ENCODE assay signal across 16 mouse cellular contexts in the genomic region with DNA sequence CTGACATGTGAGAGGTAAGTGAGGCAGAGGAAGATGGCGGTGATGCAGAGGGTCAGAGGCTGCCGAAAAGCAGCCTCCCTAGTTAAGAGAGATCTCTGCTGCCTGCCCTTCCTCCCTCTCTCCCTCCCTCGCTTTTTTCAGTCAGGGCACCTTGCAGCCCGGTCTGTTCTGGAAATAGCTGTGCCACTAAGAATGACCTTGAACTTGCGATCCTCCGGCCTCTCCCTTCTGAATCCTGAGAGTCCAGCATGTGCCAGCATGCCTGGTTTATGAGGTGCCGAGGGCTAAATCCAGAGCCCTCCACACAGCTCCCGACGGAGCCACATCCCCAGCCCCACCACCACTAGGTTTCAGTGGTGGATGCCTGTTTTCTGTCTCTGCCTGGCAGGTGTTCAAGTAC. TPM values are rescaled to one million over a fixed set of nuclear protein-coding genes. Genes with fewer than 3 reads are reported as not detected.
DNase-seq lines count a peak whose midpoint lies in the region; ATAC-seq and TF ChIP-seq lines count a peak whose summit lies in the region.
"Had no signal": no experiment of that assay in that cellular context is flagged by ENCODE, and none has a peak within 500 bp of the region (broad histone marks: within the 10 kb centered on the region; RNA-seq: fewer than 3 reads in every experiment).

No protein-coding gene starts in this region.

- peak; percentile 22; the same call in 1 of the 2 replicates for ATAC-seq in intestine, embryonic 14.5 days (replicated peaks; ENCODE audit: low FRiP score, low TSS enrichment, low read depth)
- ATAC-seq in intestine, postnatal 0 days: no peak
- ATAC-seq in limb, embryonic 13.5 days (ENCODE audit: low FRiP score, low read depth): no peak

- no peak for TF ChIP-seq CTCF in heart, adult 2 months (IDR thresholded peaks at IDR 0.05)
- TF ChIP-seq CTCF in intestine, postnatal 0 days (IDR thresholded peaks at IDR 0.05; ENCODE audit: low read depth): no peak

- TF ChIP-seq EP300 in heart, adult 2 months (IDR thresholded peaks at IDR 0.05; ENCODE audit: insufficient read depth, low read depth, low read length): no peak

- no peak overlapping the region for H3K4me2 ChIP-seq in intestine, embryonic 14.5 days (ENCODE audit: low read length)
- H3K4me2 ChIP-seq in intestine, postnatal 0 days (replicated peaks; ENCODE audit: low read depth): no peak overlapping the region
- H3K4me2 ChIP-seq in limb, embryonic 13.5 days (replicated peaks): no peak overlapping the region
- H3K4me2 ChIP-seq: midbrain, embryonic 12.5 days had no signal

- no peaks in the 10 kb centered on the region for H3K27me3 ChIP-seq in heart, embryonic 10.5 days (ENCODE audit: insufficient read depth, poor library complexity, severe bottlenecking)
- H3K27me3 ChIP-seq in heart, adult 2 months (ENCODE audit: control insufficient read depth, insufficient read depth, low read length): no peaks in the 10 kb centered on the region
- H3K27me3 ChIP-seq in intestine, embryonic 14.5 days (replicated peaks; ENCODE audit: control insufficient read depth, insufficient read depth, low read length): no peaks in the 10 kb centered on the region
- H3K27me3 ChIP-seq in intestine, postnatal 0 days (replicated peaks; ENCODE audit: control insufficient read depth, insufficient read depth, low read length): no peaks in the 10 kb centered on the region
- H3K27me3 ChIP-seq in limb, embryonic 13.5 days: no peaks in the 10 kb centered on the region
- H3K27me3 ChIP-seq: midbrain, embryonic 12.5 days had no signal

- TF ChIP-seq POLR2A in heart, adult 2 months (IDR thresholded peaks at IDR 0.05; ENCODE audit: insufficient read depth, low read depth, low read length): no peak

- H3K9ac ChIP-seq in heart, adult 2 months (ENCODE audit: low read depth, low read length): no peak overlapping the region
- no peak overlapping the region for H3K9ac ChIP-seq in intestine, embryonic 14.5 days (ENCODE audit: low read length)
- no peak overlapping the region for H3K9ac ChIP-seq in intestine, postnatal 0 days (ENCODE audit: low read depth, low read length)
- H3K9ac ChIP-seq in limb, embryonic 13.5 days: no peak overlapping the region
- H3K9ac ChIP-seq: midbrain, embryonic 12.5 days had no signal

- peaks cover 72% of the 10 kb centered on the region for H3K4me1 ChIP-seq in heart, embryonic 10.5 days
- H3K4me1 ChIP-seq in heart, adult 2 months (ENCODE audit: control insufficient read depth, insufficient read depth, low read length): peaks cover 1% of the 10 kb centered on the region; the same call in 1 of the 2 replicates
- H3K4me1 ChIP-seq in intestine, embryonic 14.5 days (replicated peaks; ENCODE audit: control insufficient read depth, insufficient read depth, low read length): peaks cover 13% of the 10 kb centered on the region; the same call in 1 of the 2 replicates
- no peaks in the 10 kb centered on the region for H3K4me1 ChIP-seq in intestine, postnatal 0 days (replicated peaks; ENCODE audit: control insufficient read depth, insufficient read depth, low read length)
- peaks cover 34% of the 10 kb centered on the region for H3K4me1 ChIP-seq in limb, embryonic 13.5 days

- no peaks in the 10 kb centered on the region for H3K9me3 ChIP-seq in heart, embryonic 10.5 days
- H3K9me3 ChIP-seq in intestine, embryonic 14.5 days (ENCODE audit: control insufficient read depth, low read length): no peaks in the 10 kb centered on the region
- H3K9me3 ChIP-seq in intestine, postnatal 0 days (ENCODE audit: control insufficient read depth): no peaks in the 10 kb centered on the region
- H3K9me3 ChIP-seq in limb, embryonic 13.5 days: no peaks in the 10 kb centered on the region
- H3K9me3 ChIP-seq: midbrain, embryonic 12.5 days had no signal

- H3K36me3 ChIP-seq in heart, embryonic 10.5 days: peaks cover 27% of the 10 kb centered on the region
- no peaks in the 10 kb centered on the region for H3K36me3 ChIP-seq in heart, adult 2 months (ENCODE audit: control insufficient read depth, insufficient read depth, low read length)
- peaks cover 19% of the 10 kb centered on the region for H3K36me3 ChIP-seq in intestine, embryonic 14.5 days (ENCODE audit: control insufficient read depth, insufficient read depth, low read length)
- H3K36me3 ChIP-seq in intestine, postnatal 0 days (ENCODE audit: control insufficient read depth, insufficient read depth): peaks cover 2% of the 10 kb centered on the region
- peaks cover 73% of the 10 kb centered on the region for H3K36me3 ChIP-seq in limb, embryonic 13.5 days
- H3K36me3 ChIP-seq: midbrain, embryonic 12.5 days had no signal

- no peak overlapping the region for H3K4me3 ChIP-seq in heart, embryonic 10.5 days
- no peak overlapping the region for H3K4me3 ChIP-seq in heart, adult 2 months
- no peak overlapping the region for H3K4me3 ChIP-seq in intestine, embryonic 14.5 days (ENCODE audit: low read depth, low read length)
- no peak overlapping the region for H3K4me3 ChIP-seq in intestine, postnatal 0 days (ENCODE audit: low read depth, low read length)
- H3K4me3 ChIP-seq in limb, embryonic 13.5 days: no peak overlapping the region
- H3K4me3 ChIP-seq: midbrain, embryonic 12.5 days had no signal

- peak overlapping the region; percentile 78 for H3K27ac ChIP-seq in heart, embryonic 10.5 days
- no peak overlapping the region for H3K27ac ChIP-seq in heart, adult 2 months
- peak overlapping the region; percentile 67; the same call in 1 of the 2 replicates for H3K27ac ChIP-seq in intestine, embryonic 14.5 days (ENCODE audit: low read depth)
- no peak overlapping the region for H3K27ac ChIP-seq in intestine, postnatal 0 days (ENCODE audit: low read depth, low read length)
- peak overlapping the region; percentile 44; the same call in 1 of the 2 replicates for H3K27ac ChIP-seq in limb, embryonic 13.5 days
- H3K27ac ChIP-seq: midbrain, embryonic 12.5 days had no signal

- H3K79me2 ChIP-seq in heart, adult 2 months (replicated peaks; ENCODE audit: control insufficient read depth, insufficient read depth, low read length): no peaks in the 10 kb centered on the region

- no peak for DNase-seq in heart, embryonic 10.5 days (ENCODE audit: low spot score)
- no peak for DNase-seq in heart, adult 2 months
- no peak for DNase-seq in intestine, embryonic 14.5 days (ENCODE audit: low spot score)
- DNase-seq in ES-CJ7 (ENCODE audit: low read depth, low spot score): peak; percentile 59
- DNase-seq in gastrocnemius, postnatal 25 days: no peak
- no peak for DNase-seq in gastrocnemius, adult 18-20 months (ENCODE audit: low spot score)
- DNase-seq: cerebellum, adult 11-12 months; heart, postnatal 14 days; kidney, postnatal 10 days; lung, postnatal 14 days; spleen, adult 18-20 months; thymus, adult 2 months had no signal

- intact Hi-C loops in heart, adult 2 months (cut with DNase I): no loop called here

- 50% methylated on average over 9 of the region's 9 CpGs for WGBS in heart, embryonic 10.5 days
- WGBS in heart, adult 2 months: 70% methylated on average over 9 of the region's 9 CpGs
- WGBS in intestine, embryonic 14.5 days: 46% methylated on average over 9 of the region's 9 CpGs
- WGBS in intestine, postnatal 0 days: 69% methylated on average over 9 of the region's 9 CpGs
- WGBS in limb, embryonic 13.5 days: 64% methylated on average over 9 of the region's 9 CpGs

RNA-seq across cellular contexts. Expression of a gene that starts 49.6 kb away (rescaled TPM):
- 94.7 and 103 TPM in 2 replicates for polyA plus RNA-seq in heart, embryonic 10.5 days (2016; fragmentation: Nextera tagmentation; extraction: Ambion mirVana)
- 10 to 100 TPM; 38.5 to 43.9 TPM for total RNA-seq in heart, adult 2 months (2021)
- 51.0 and 75.1 TPM in 2 replicates for polyA plus RNA-seq in heart, adult 2 months (2012; rRNA removed)
- 134 TPM in 2 replicates for polyA plus RNA-seq in intestine, embryonic 14.5 days (2014; fragmentation: Nextera tagmentation; extraction: Ambion mirVana)
- polyA plus RNA-seq in intestine, postnatal 0 days (2015; fragmentation: Nextera tagmentation; extraction: Ambion mirVana): 66.0 and 66.4 TPM in 2 replicates
- polyA plus RNA-seq in limb, embryonic 13.5 days (2015; fragmentation: Nextera tagmentation; extraction: Ambion mirVana): 171 and 181 TPM in 2 replicates
- total RNA-seq in gastrocnemius, postnatal 25 days (2021): 10 to 100 TPM; 11.1 to 19.3 TPM
- total RNA-seq in gastrocnemius, adult 18-20 months (2021): 10 to 100 TPM in 1 of 2 experiments, 1 to 10 TPM in 1; 8.7 to 12.3 TPM
- total RNA-seq: MEL had no signal

Comparison
In these comparisons a context has a peak if more than half of its experiments do, and no peak if none do; other contexts are left out.
1. H3K27ac ChIP-seq: peak in heart, embryonic 10.5 days (single experiment), intestine, embryonic 14.5 days (single experiment) and limb, embryonic 13.5 days (single experiment); none in heart, adult 2 months (single experiment) and intestine, postnatal 0 days (single experiment).